Mouse (Mus musculus) liver, embryonic 14.5 days (tissue): Measurements from ENCODE around the gene Zscan5b.

Experiments
- CTCF ChIP-seq: IDR thresholded peaks from 2 replicates; pipeline ENCODE4 v1.5.1; 2016; ENCODE audit warnings: antibody characterized with exemption, low read depth, control low read depth
- EP300 ChIP-seq: IDR thresholded peaks from 2 replicates; pipeline ENCODE4 v1.6.1; 2016; ENCODE audit warnings: antibody characterized with exemption, low read depth

DNA sequence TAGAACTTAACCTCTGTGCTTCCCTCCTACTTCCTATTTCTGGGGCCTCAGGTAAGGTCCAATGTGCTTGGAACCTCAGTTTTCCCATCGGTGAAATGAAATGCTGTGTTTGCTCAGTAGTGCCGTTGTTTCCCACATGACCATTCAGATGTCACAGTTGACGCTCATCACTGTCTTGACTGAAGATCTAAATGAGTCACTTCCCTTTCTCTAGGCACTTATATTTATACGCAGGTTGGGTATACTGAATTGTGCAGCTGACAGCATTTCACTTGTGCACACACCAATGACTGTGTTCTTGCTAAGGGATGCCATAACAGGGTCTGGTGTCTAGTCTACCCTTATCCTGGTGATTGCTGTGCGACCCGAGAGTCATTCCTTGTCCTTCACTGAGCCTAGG lies 63.3 kb downstream of the Zscan5b start:
- TF ChIP-seq CTCF, result no peak
- TF ChIP-seq EP300, result no peak
